Mouse (Mus musculus) gastrocnemius, postnatal 4 days (tissue): ENCODE data around the gene Clk2. TPM values are rescaled to one million over a fixed set of nuclear protein-coding genes. Genes with fewer than 3 reads are reported as not detected.
"Not testable (repeated sequence)": the region's sequence is repeated elsewhere in the genome, so short reads cannot be mapped to it uniquely, and the experiment has no call there.

Experiments used
- DNase-seq, 2 experiments: peaks; one replicate each; pipeline ENCODE4 v3.0.0; 2021 to 2022; ENCODE audit warnings: low spot score in 2 of 2, mixed read lengths in 2 of 2
- total RNA-seq, 2 experiments: library from RNA; stranded (reverse); gene quantifications; 2 replicates each; pipeline ENCODE4 v1.2.3; 2021

The Clk2 gene
- total RNA-seq, 2 experiments from 2014 or later, result 31.1 to 39.0 TPM

DNA sequence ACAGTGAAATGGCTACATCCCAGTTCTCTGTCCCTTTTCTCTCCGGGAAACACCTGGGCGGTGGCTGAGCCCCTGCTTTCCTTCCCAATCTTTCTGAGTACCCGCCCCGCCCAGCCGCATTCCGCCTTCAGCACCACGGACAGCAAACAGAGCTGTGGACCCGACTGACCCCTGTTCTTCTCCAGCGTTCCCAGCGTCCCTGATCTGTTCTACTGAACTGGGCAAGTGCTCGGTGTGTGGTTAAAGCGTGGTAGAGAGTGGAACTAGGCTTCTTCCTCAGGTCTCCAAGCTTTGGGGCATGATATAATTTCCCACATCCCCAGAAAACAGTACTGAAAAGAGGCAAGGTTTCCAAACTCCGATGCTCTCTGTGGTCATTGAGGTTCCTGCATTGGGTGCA, 5.4 kb upstream of the Clk2 start:
- DNase-seq, result peak in 1 of 2 experiments; percentile 63

DNA sequence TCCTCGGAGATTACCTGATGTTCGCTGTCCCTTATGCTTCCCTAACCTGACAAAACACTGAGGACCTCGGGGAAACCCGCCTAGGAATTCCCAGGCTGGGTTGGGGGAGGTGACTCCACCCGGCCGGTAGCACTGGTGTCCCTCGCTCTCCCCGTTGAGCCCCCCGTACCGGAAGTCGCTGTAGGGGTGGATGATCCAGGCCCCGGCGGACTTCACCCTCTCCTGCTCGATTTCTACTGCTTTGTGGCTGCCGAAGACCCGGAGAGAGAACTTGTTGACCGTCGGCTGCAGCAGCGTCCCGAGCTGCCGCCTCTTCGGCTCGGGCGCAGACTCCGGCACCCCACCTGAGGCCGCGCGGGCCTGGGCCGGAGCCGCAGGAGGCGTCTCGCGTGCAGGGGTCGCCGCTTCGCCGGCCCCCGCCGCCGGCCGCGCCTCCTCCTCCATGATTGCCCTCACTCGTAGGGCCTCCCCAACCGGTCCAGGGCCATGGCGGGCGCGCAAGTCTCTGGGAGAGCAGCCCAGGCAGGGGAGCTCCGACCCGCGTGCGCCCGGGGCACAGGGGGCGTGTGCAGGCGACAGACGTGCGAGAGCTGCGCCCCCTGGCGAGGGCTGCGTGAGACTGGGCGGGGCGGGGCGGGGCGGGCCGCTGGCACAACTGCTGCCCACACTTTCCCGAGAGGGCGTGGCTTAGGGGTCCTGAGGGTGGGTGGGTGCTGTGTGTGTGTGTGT, 4.8 kb upstream of the Clk2 start, which contains the start of gene Hcn3:
TSS of gene Hcn3 (minus strand) at position 581 of the 729 bp plus-strand sequence.
- DNase-seq, result peak; percentile 42 to 73

DNA sequence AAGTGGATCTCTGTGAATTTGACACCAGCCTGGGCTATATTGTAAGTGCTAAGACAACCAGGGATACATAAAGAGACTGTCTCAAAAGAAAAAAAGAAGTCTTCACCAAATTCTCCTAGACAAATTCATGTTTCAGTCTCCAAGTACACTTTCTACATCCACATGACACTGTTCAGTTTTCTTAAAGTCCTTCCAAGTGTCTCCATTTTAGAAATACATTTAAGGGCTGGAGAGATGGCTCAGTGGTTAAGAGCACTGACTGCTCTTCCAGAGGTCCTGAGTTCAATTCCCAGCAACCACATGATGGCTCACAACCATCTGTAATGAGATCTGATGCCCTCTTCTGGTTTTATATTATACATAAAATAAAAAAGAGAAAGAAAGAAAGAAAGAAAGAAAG, 3.4 kb upstream of the Clk2 start:
- not testable (repeated sequence) for DNase-seq

DNA sequence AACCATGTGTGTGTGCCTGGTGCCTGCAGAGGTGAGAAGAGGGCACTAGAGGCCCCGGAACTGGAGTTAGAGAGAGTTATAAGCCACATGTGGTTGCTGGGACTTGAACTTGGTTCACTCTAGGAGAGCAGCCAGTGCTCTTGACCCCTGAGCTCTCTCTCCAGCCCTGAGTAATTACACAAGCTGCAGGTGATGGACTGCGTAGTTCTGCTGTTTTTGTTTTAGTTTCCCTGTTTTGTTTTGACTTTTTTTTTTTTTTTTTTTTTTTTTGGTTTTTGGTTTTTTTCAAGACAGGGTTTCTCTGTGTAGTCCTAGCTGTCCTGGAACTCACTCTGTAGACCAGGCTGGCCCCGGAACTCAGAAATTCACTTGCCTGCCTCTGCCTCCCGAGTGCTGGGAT, 2.8 kb upstream of the Clk2 start:
- no peak for DNase-seq

DNA sequence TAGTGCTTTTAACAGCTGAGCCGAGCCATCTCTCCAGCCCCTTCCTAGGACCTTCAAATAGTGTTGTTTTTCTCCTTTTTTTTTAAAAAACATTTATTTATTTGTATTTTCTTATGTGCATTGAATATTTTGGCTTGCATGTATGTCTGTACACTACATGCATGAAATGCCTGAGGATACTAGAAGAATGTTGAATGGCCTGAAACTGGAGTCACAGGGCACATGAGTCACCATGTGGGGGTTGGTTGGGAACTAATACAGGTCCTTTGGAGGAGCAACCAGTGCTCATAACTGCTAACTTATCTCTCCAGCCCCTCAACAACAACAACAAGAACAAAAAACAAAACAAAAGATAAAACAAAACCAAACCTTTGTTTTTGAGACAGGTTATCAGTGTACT, 1.5 kb upstream of the Clk2 start:
- DNase-seq, result no peak

DNA sequence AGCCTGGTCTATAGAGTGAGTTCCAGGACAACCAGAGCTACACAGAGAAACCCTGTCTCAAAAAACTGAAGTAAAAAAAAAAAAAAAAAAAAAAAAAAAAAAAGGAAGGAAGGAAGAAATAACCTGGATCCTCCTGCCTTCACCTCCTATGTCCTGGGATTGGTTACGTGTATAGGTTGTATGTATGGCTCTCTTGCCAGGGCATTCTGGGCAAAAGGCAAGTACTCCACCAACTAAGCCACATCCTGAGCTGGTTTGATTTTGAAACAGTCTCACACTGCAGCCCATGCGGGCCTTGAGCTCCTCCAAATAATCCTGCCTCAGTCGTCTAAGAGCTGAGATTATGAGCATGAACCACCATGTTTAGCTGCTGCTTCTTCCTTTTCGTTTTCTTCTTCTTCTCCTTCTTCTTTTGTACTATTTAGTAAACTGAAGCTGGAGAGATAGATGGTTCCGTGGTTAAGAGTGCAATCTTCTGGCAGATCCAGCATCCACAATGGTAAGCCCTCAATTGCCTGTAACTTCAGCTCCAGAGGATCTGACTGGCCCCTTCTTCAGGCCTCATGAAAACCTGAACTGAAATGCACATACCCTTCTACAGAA, 851 bp upstream of the Clk2 start:
- DNase-seq, result no peak

DNA sequence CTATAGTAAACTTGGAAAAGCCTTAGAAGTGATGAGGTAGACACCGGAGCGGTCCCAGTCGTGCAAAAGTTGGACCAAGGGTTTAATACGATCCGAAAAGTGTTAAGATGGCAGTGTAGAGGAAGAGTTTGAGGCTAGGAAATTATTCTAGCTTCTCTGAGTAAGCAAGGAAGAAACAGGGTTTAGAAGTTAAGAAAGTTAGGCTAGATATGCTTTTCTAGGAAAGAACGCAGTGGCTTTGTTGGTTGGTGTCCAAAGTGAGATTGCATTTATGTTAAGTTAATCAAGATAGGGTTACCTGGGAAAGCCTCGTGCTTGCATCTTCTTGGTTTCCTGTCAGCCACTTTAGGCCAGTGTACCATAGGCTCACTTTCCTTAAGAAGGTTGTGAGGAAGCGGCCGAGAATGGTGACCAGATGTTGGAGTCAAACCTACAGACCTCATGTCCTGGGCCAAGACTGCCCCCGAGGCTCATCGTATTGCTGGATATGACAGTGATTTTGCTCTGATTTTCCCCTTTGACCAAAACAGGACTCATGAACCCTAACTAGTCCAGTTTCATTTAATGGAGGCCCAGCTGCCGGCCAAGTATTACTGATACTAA, 774 bp downstream of the Clk2 start:
- no peak for DNase-seq

DNA sequence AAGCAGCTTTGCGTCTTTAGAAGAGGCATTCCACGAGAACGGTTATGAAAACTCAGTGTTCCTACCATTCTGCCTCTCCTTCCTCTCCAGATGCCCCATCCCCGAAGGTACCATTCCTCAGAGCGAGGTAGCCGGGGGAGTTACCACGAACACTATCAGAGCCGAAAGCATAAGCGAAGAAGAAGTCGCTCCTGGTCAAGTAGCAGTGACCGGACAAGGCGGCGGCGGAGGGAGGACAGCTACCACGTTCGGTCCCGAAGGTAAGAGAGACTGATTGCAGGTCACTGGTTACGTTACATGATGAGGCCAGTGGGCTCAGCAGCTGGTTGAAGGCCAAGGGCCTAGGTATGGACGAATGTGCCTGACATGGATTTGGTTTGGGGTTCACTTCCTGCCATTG, 2.4 kb downstream of the Clk2 start:
- no peak for DNase-seq

DNA sequence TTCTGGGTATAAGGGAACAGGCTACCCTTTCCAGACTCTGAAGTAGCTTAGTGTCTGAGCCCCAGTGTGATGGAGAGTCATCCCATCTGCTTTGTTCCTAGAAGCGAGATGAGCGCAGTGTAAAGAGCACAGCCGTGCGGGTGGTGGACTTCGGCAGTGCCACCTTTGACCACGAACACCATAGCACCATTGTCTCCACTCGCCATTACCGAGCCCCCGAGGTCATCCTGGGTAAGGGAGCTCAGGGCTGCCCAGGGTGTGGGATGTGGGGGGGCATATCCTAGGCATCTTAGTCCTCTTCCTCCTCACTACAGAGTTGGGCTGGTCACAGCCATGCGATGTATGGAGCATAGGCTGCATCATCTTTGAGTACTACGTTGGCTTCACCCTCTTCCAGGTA, 10.2 kb downstream of the Clk2 start:
- no peak for DNase-seq

DNA sequence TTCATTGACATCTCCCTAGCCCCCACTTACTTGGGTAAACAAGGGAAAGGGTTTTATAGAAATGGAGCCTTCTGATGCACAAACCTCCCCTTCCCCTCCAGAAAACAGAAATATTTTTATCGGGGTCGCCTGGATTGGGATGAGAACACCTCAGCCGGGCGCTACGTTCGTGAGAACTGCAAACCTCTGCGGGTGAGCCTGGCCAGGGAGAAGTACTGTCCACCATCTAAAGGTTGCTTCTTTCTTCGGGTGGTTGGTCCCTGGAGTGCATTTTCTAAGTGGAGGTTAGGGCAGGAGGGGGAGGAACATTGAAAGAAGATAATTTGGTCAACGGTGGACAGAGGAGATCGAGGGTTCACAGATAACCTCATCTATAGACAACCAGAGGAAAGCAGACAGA, 10.9 kb downstream of the Clk2 start:
- no peak for DNase-seq

DNA sequence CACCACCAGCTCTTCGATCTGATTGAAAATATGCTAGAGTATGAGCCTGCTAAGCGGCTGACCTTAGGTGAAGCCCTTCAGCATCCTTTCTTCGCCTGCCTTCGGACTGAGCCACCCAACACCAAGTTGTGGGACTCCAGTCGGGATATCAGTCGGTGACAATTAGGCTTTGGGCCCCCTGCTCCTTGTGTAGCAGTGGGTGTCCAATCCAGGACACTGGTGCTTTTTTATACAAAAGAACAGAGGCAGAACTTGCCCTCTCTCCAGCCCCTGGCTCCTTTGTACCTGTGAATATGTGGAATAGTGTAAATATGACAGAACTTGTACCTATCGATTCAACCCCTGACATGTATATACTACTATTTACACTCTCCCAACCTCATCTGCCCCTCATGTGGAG, 11.8 kb downstream of the Clk2 start:
- no peak for DNase-seq

DNA sequence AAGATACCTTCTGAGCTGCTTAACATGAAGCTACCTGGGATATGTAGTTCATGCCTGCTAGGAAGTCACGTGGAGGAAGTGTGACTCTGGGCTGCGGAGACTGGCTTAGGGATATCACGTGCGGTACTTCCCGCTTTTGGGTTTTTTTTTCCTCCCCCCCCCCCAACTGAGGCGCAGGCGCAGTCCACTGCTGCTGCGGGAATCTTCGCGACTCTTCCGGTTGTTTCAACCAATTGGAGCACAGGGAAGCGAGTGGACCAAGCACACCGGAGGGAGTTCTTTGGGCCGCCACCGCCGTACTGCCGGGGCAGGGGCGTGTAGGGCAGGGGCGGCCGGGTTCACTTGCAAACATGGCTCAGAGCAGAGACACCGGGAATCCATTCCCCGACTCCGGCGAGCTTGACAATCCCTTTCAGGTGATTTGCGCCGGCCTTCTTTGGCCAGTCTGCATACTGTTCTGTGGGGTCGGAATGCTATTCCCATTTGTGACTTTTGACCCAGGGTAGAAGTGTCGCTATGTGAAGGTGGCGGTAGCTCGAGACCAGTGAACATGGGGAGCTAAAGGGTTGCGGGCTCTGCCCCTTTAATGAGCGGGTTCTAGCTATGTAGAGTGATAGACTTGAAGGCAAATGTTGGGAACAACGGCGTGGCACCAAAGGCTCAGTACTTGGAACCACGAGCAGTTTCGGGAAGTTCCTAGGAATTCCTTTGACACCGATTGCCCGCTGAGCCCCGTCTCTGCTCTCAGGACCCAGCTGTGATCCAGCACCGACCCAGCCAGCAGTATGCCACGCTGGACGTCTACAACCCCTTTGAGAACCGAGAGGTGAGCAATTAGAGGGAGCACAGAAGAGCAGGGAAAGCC, 12.9 kb downstream of the Clk2 start, which contains the start of gene Scamp3:
TSS of gene Scamp3 (plus strand) at position 232 of the 865 bp plus-strand sequence.
- peak; percentile 67 to 78 for DNase-seq

DNA sequence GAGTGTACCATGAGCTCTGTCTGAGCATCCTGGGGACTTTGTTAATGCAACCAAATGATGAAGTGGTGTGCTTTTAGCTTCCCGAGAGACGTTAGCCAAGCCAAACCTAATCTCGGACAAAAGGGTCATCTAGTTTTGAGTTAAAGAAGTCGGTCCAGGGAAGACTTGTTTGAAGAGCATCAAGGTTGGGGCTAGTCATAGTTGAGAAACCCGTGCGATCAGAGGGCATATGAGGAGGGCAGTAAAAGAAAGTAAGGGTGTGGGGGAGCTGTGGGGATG, 13.5 kb downstream of the Clk2 start:
- no peak for DNase-seq

DNA sequence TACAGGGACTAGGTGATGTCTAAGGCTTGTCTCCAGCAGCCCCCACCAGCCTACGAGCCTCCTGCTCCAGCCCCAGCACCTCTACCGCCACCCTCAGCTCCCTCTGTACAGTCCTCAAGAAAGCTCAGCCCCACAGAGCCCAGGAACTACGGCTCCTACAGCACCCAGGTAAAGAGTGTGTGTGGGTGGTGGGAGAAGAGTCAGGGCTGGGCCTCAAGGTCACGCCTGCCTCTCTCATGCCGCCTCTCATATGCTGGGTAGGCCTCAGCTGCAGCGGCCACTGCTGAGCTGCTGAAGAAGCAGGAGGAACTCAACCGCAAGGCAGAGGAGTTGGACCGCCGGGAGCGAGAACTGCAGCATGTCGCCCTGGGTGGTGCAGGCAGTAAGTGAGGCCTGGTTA, 14.5 kb downstream of the Clk2 start:
- DNase-seq, result no peak

DNA sequence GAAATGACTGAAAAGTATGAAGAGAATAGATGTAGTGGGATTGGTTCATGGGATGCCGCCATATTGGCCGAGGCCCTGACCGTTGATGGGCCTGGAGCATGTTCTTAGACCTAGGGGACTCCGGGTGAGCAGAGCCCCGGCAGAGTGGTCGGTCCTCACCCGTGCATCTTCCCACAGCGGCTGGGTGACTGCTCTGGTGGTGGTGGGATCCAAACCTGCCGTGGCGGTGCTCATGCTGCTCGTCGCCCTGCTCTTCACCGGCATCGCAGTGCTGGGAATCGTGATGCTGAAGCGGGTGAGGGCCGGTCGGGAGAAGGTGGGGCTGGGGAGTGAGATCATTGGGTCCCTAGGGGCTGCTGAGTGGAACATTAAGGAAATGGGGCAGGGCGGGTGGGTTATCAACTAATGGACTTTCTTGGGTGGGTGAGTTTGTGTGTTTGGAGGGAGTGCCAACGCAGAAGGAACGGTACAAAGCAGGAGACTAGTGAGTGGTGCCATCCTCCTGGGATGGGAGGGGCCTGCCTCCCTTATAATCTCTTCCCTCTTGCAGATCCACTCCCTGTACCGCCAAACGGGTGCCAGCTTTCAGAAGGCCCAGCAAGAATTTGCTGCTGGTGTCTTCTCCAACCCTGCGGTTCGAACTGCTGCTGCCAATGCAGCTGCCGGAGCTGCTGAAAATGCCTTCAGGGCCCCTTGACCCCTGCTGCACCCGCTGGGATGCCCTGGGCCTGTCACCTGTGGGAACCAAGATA, 17.3 kb downstream of the Clk2 start:
- DNase-seq, result no peak

DNA sequence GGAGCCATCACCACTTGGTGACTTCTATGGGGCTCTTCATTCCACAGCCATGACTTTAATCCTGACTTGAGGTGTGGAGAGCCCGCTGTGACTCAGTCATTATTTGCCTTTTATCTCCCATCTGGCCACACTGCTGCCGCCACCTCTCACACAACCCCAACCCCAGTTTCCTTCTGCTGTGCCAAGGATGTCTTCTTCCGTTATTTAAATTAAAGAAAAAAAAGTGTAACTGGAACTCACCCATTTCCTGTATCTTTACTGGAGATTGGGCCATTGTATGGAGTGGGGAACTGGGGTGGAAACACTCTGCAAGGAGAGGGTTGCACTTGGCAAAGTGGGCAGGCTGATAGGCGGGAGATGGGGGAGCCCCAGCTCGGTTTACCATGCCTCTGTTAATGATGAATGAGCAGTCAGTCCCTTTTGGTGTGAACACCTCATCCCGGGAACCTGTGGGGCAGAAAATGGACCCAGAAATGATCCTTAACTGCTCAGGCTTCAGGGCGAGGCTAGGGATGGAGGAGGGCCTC, 18.0 kb downstream of the Clk2 start:
- DNase-seq, result no peak

DNA sequence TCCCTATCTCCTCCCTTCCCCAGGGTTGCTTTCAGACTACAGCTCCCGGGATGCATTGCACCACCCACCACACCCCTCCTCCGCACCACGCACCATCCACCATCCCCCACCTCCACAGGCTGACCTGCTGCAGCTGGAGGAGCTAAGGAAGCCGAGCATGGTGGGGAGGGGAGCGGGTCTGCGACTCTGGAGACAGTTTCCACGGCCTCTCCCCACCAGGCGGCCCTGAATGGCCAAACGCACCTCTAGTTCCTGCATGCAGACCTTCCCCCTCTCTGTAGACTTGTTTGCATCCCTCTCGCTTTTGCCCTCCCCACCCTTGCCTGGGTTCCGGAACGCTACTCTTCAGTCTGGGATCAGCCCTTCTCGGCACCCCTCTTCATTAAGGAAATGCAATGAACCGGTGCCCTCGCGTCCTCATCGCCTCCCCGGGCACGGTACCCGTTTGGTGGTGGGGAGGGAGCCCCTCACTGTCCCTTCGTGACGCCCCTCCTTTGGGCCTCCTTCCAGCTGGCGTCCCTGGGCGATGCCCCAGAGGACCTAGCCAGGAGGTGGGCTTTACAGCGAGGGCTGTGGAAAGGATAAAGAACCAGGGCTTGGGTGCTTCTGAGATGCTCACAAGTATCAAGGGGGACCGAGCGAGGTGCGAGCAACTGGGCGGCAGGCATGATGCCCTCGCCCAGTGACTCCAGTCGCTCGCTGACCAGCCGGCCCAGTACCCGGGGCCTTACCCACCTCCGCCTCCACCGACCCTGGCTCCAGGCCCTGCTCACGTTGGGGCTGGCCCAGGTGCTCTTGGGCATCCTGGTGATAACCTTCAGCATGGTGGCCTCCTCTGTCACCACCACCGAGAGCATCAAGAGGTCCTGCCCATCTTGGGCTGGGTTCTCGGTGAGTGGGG, 18.7 kb downstream of the Clk2 start, which contains the start of gene Fam189b:
TSS of gene Fam189b (plus strand) at position 86 of the 901 bp plus-strand sequence.
- DNase-seq, result peak; percentile 72 to 85

DNA sequence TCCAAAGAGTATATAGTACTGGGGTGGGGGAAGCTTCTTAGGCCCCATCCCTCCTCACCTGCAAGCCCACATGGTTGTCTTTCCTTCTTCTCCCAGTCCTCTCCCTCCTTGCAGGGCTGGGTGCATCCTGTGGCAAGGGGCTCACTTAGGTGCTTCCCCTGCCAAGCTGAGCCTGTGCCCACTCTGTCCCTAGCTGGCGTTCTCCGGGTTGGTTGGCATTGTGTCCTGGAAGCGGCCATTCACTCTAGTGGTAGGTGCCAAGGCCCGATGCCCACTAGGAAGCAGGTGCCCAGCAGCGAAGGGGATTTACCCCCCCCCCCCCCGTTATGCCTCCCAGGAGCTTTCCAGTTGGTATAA, 19.3 kb downstream of the Clk2 start:
- DNase-seq, result no peak

DNA sequence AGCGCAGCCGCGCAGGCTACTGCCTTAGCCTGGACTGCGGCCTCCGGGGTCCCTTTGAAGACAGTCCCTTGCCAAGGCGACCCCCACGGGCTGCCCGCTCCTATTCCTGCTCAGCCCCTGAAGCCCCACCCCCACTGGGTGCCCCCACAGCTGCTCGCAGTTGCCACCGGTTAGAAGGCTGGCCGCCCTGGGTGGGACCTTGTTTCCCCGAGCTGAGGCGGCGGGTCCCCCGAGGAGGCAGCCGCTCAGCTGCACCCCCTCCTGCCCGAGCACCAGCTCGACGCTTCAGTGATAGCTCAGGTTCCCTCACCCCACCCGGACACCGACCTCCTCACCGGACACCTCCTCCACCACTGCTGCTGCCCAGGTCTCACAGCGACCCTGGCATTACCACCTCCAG, 22.6 kb downstream of the Clk2 start:
- no peak for DNase-seq
